Mouse (Mus musculus) lung, embryonic 15.5 days (tissue): ENCODE results near the gene Flrt1. TPM values are rescaled to one million over a fixed set of nuclear protein-coding genes. Genes with fewer than 3 reads are reported as not detected.
"Not testable (repeated sequence)": the region's sequence is repeated elsewhere in the genome, so short reads cannot be mapped to it uniquely, and the experiment has no call there.

Experiments
- ATAC-seq: fragments of 200-750 bp; cut with Nextera tagmentation; 2 replicates; pipeline ENCODE4 v1.8.0; 2017; ENCODE audit warnings: moderate number of reproducible peaks, borderline replicate concordance; ENCODE audit not compliant: low FRiP score, low TSS enrichment; ENCODE audit errors: extremely low read depth
- H3K27ac ChIP-seq: fragments of 300-500 bp; sonication (generic); 2 replicates; pipeline ENCODE4 v1.5.1; 2015; ENCODE audit warnings: moderate library complexity, mild to moderate bottlenecking, inconsistent platforms
- H3K27me3 ChIP-seq: fragments of 300-500 bp; sonication (generic); 2 replicates; pipeline ENCODE4 v1.6.1; 2015; ENCODE audit warnings: inconsistent platforms
- H3K36me3 ChIP-seq: fragments of 300-500 bp; sonication (generic); 2 replicates; pipeline ENCODE4 v1.6.1; 2015; ENCODE audit warnings: inconsistent platforms
- H3K4me1 ChIP-seq: fragments of 300-500 bp; sonication (generic); 2 replicates; pipeline ENCODE4 v1.6.1; 2015; ENCODE audit warnings: inconsistent platforms
- H3K4me2 ChIP-seq: fragments of 300-500 bp; sonication (generic); 2 replicates; pipeline ENCODE4 v1.6.1; 2015; ENCODE audit warnings: inconsistent platforms, mild to moderate bottlenecking, moderate library complexity
- H3K4me3 ChIP-seq: fragments of 300-500 bp; sonication (generic); 2 replicates; pipeline ENCODE4 v1.5.1; 2015; ENCODE audit warnings: mild to moderate bottlenecking, inconsistent platforms
- H3K9ac ChIP-seq: fragments of 300-500 bp; sonication (generic); 2 replicates; pipeline ENCODE4 v1.6.1; 2015; ENCODE audit warnings: inconsistent platforms
- H3K9me3 ChIP-seq: fragments of 300-500 bp; sonication (generic); 2 replicates; pipeline ENCODE4 v1.6.1; 2016; ENCODE audit warnings: inconsistent platforms
- WGBS: fragments of 180-500 bp; shearing (Covaris S2); methylation state at CpG from one replicate; pipeline ENCODE4 v1.1.7; 2015; 5-methylcytosine and 5-hydroxymethylcytosine counted together
- polyA plus RNA-seq: library from polyadenylated mRNA; unstranded; fragments of >200 nt; fragmentation: Nextera tagmentation; extraction: Ambion mirVana; gene quantifications from 2 replicates; pipeline ENCODE4 v1.2.1, GENCODE M21; 2015

The Flrt1 gene
- polyA plus RNA-seq, 1 experiment from 2014 or later = 1.4 TPM

GRCm38 (mm10) chr19:7077666-7078065 lies 27.9 kb downstream of the Flrt1 start:
- 61% methylated on average over 9 of the region's 9 CpGs for WGBS
- Histone ChIP-seq H3K4me2 (no peak overlapping the region), H3K9me3 (no peaks in the 10 kb centered on the region), H3K36me3 (no peaks in the 10 kb centered on the region), H3K9ac (no peak overlapping the region), H3K4me3 (no peak overlapping the region), H3K27me3 (0 out of 2 replicates have a peak, but pooled peaks cover 3% of the 10 kb centered on the region), H3K4me1 (no peaks in the 10 kb centered on the region), H3K27ac (no peak overlapping the region)
- ATAC-seq = no peak

- not testable (repeated sequence) for H3K27ac ChIP-seq, H3K27me3 ChIP-seq, H3K4me2 ChIP-seq, H3K9ac ChIP-seq, H3K9me3 ChIP-seq, H3K36me3 ChIP-seq, H3K4me3 ChIP-seq, ATAC-seq, H3K4me1 ChIP-seq
- 71% methylated on average over 11 of the region's 11 CpGs for WGBS
Observed at GRCm38 (mm10) chr19:7075336-7075735, 30.2 kb downstream of the Flrt1 start.

GRCm38 (mm10) chr19:7073997-7074781 lies 31.3 kb downstream of the Flrt1 start:
- Histone ChIP-seq H3K4me2 (no peak overlapping the region), H3K27ac (no peak overlapping the region), H3K9ac (no peak overlapping the region), H3K4me1 (peaks cover 20% of the 10 kb centered on the region), H3K36me3 (no peaks in the 10 kb centered on the region), H3K4me3 (no peak overlapping the region), H3K9me3 (no peaks in the 10 kb centered on the region), H3K27me3 (0 out of 2 replicates have a peak, but pooled peaks cover 8% of the 10 kb centered on the region)
- WGBS = 58% methylated on average over 12 of the region's 12 CpGs
- ATAC-seq = no peak

- Histone ChIP-seq H3K9ac (no peak overlapping the region), H3K9me3 (no peaks in the 10 kb centered on the region), H3K27ac (no peak overlapping the region), H3K4me2 (no peak overlapping the region), H3K4me1 (peaks cover 30% of the 10 kb centered on the region), H3K4me3 (no peak overlapping the region), H3K36me3 (no peaks in the 10 kb centered on the region), H3K27me3 (peaks cover 16% of the 10 kb centered on the region)
- ATAC-seq = no peak
- 46% methylated on average over 6 of the region's 6 CpGs for WGBS
Observed at GRCm38 (mm10) chr19:7072221-7072620, 33.3 kb downstream of the Flrt1 start.

- Histone ChIP-seq H3K9me3 (no peaks in the 10 kb centered on the region), H3K4me1 (peaks cover 42% of the 10 kb centered on the region), H3K9ac (no peak overlapping the region), H3K4me3 (peak overlapping the region; percentile 8; the same call in 1 of the 2 replicates), H3K36me3 (no peaks in the 10 kb centered on the region), H3K27ac (peak overlapping the region; percentile 41), H3K27me3 (peaks cover 16% of the 10 kb centered on the region), H3K4me2 (peak overlapping the region; percentile 44)
- ATAC-seq = no peak
- 13% methylated on average over 4 of the region's 4 CpGs for WGBS
Observed at GRCm38 (mm10) chr19:7070775-7071174, 34.8 kb downstream of the Flrt1 start.

GRCm38 (mm10) chr19:7069781-7070763 lies 35.5 kb downstream of the Flrt1 start:
- no peaks in the 10 kb centered on the region for H3K36me3 ChIP-seq
- 7% methylated on average over 35 of the region's 35 CpGs for WGBS
- H3K4me2 ChIP-seq = peak overlapping the region; percentile 44
- peak overlapping the region; percentile 41 for H3K27ac ChIP-seq
- peak overlapping the region; percentile 8; the same call in 1 of the 2 replicates for H3K4me3 ChIP-seq
- H3K27me3 ChIP-seq = peaks cover 16% of the 10 kb centered on the region
- no peaks in the 10 kb centered on the region for H3K9me3 ChIP-seq
- 0 out of 2 replicates have a peak overlapping the region, but pooled peaks have one; percentile 17 for H3K9ac ChIP-seq
- ATAC-seq = peak; percentile 84
- H3K4me1 ChIP-seq = peaks cover 42% of the 10 kb centered on the region

GRCm38 (mm10) chr19:7068661-7069531 lies 36.6 kb downstream of the Flrt1 start:
- Histone ChIP-seq H3K4me3 (no peak overlapping the region), H3K9ac (no peak overlapping the region), H3K4me1 (peaks cover 42% of the 10 kb centered on the region), H3K27ac (no peak overlapping the region), H3K4me2 (no peak overlapping the region), H3K27me3 (peaks cover 16% of the 10 kb centered on the region), H3K9me3 (no peaks in the 10 kb centered on the region), H3K36me3 (no peaks in the 10 kb centered on the region)
- no peak for ATAC-seq
- 44% methylated on average over 11 of the region's 11 CpGs for WGBS

- 5% methylated on average over 14 of the region's 14 CpGs for WGBS
- H3K9ac ChIP-seq = no peak overlapping the region
- no peak for ATAC-seq
- H3K4me1 ChIP-seq = peaks cover 42% of the 10 kb centered on the region
- H3K27me3 ChIP-seq = peaks cover 16% of the 10 kb centered on the region
- H3K4me3 ChIP-seq = no peak overlapping the region
- no peak overlapping the region for H3K4me2 ChIP-seq
- no peak overlapping the region for H3K27ac ChIP-seq
- no peaks in the 10 kb centered on the region for H3K9me3 ChIP-seq
- no peaks in the 10 kb centered on the region for H3K36me3 ChIP-seq
Observed at GRCm38 (mm10) chr19:7068136-7068535, 37.4 kb downstream of the Flrt1 start.

GRCm38 (mm10) chr19:7067344-7068050 lies 38.0 kb downstream of the Flrt1 start:
- H3K36me3 ChIP-seq = no peaks in the 10 kb centered on the region
- peaks cover 16% of the 10 kb centered on the region for H3K27me3 ChIP-seq
- WGBS = 39% methylated on average over 20 of the region's 20 CpGs
- peaks cover 42% of the 10 kb centered on the region for H3K4me1 ChIP-seq
- H3K4me2 ChIP-seq = no peak overlapping the region
- H3K27ac ChIP-seq = no peak overlapping the region
- no peak for ATAC-seq
- no peak overlapping the region for H3K9ac ChIP-seq
- no peaks in the 10 kb centered on the region for H3K9me3 ChIP-seq
- H3K4me3 ChIP-seq = no peak overlapping the region

- no peak for ATAC-seq
- Histone ChIP-seq H3K27ac (no peak overlapping the region), H3K4me2 (peak overlapping the region; percentile 36; the same call in 1 of the 2 replicates), H3K27me3 (peaks cover 11% of the 10 kb centered on the region), H3K4me3 (no peak overlapping the region), H3K9me3 (no peaks in the 10 kb centered on the region), H3K9ac (no peak overlapping the region), H3K36me3 (no peaks in the 10 kb centered on the region), H3K4me1 (peaks cover 39% of the 10 kb centered on the region)
- WGBS = 34% methylated on average over 8 of the region's 8 CpGs
Observed at GRCm38 (mm10) chr19:7066828-7067342, 38.6 kb downstream of the Flrt1 start.
